Mouse (Mus musculus) kidney, adult 2 months (tissue): Measurements from ENCODE around the gene Ppp2ca. TPM values are rescaled to one million over a fixed set of nuclear protein-coding genes. Genes with fewer than 3 reads are reported as not detected.
A peak's percentile ranks its signal among the peaks of the same experiment; 100 is the strongest.
"Not testable (repeated sequence)": the region's sequence is repeated elsewhere in the genome, so short reads cannot be mapped to it uniquely, and the experiment has no call there.

Experiments used
- DNase-seq: peaks from one replicate; pipeline ENCODE4 v3.0.0; 2021
- H3K27ac ChIP-seq: fragments of 200-500 bp; 2 replicates; pipeline ENCODE4 v1.5.1; 2012; ENCODE audit warnings: low read depth, low read length, control low read depth, inconsistent platforms; ENCODE audit not compliant: insufficient read depth
- H3K27me3 ChIP-seq: fragments of 200-500 bp; replicated peaks from 2 replicates; pipeline ENCODE4 v1.6.1; 2012; ENCODE audit warnings: mild to moderate bottlenecking, moderate library complexity, low read length, inconsistent platforms; ENCODE audit not compliant: control insufficient read depth, insufficient read depth
- H3K36me3 ChIP-seq: fragments of 200-500 bp; 2 replicates; pipeline ENCODE4 v1.6.1; 2012; ENCODE audit warnings: mild to moderate bottlenecking, moderate library complexity, low read length, inconsistent platforms; ENCODE audit not compliant: control insufficient read depth, insufficient read depth
- H3K4me1 ChIP-seq: fragments of 200-500 bp; 2 replicates; pipeline ENCODE4 v1.6.1; 2011; ENCODE audit warnings: low read length; ENCODE audit not compliant: control insufficient read depth, insufficient read depth
- H3K4me3 ChIP-seq: fragments of 200-500 bp; 2 replicates; pipeline ENCODE4 v1.5.1; 2011; ENCODE audit warnings: mild to moderate bottlenecking, low read depth, low read length, control low read depth; ENCODE audit not compliant: insufficient read depth
- CTCF ChIP-seq: fragments of 200-500 bp; conservative IDR thresholded peaks from 2 replicates; pipeline ENCODE4 v1.5.1; 2011; ENCODE audit warnings: low read depth, mild to moderate bottlenecking, control low read depth, low read length, moderate library complexity, mixed read lengths; ENCODE audit not compliant: insufficient read depth, insufficient read length
- POLR2A ChIP-seq: fragments of 200-500 bp; IDR thresholded peaks from one replicate; pipeline ENCODE4 v1.6.1; 2011; ENCODE audit warnings: low read depth, low read length, control low read depth
- WGBS: fragments of 180-500 bp; shearing (Covaris S2); methylation state at CpG from one replicate; pipeline ENCODE4 v1.1.7; 2018; 5-methylcytosine and 5-hydroxymethylcytosine counted together
- polyA plus RNA-seq: library from polyadenylated mRNA; depleted of rRNA; stranded (reverse); fragments of >200 nt; gene quantifications from 2 replicates; pipeline ENCODE4 v1.2.3, GENCODE M21; 2012

Gene Ppp2ca
- polyA plus RNA-seq, 1 experiment = 38.0 TPM

GRCm38 (mm10) chr11:52105503-52105902 lies 7.0 kb downstream of the Ppp2ca start:
- Histone ChIP-seq H3K36me3 (no peaks in the 10 kb centered on the region), H3K4me1 (peaks cover 45% of the 10 kb centered on the region), H3K27ac (no peak overlapping the region), H3K27me3 (no peaks in the 10 kb centered on the region), H3K4me3 (no peak overlapping the region)
- no peak for TF ChIP-seq POLR2A
- no peak for TF ChIP-seq CTCF
- DNase-seq = no peak

- TF ChIP-seq CTCF = no peak
- TF ChIP-seq POLR2A = no peak
- 31% methylated on average over 2 of the region's 2 CpGs for WGBS
- Histone ChIP-seq H3K27me3 (no peaks in the 10 kb centered on the region), H3K4me3 (no peak overlapping the region), H3K4me1 (peaks cover 42% of the 10 kb centered on the region), H3K36me3 (no peaks in the 10 kb centered on the region), H3K27ac (no peak overlapping the region)
- peak; percentile 54 for DNase-seq
These were observed 7.6 kb downstream of the Ppp2ca start for GRCm38 (mm10) chr11:52106037-52106436.

- TF ChIP-seq POLR2A = no peak
- TF ChIP-seq CTCF = no peak
These were observed 8.0 kb downstream of the Ppp2ca start for GRCm38 (mm10) chr11:52106438-52106837.

GRCm38 (mm10) chr11:52108796-52109195 lies 10.3 kb downstream of the Ppp2ca start:
- no peak overlapping the region for H3K4me3 ChIP-seq
- no peak for TF ChIP-seq POLR2A
- TF ChIP-seq CTCF = no peak
- 0 out of 2 replicates have a peak, but pooled peaks cover 2% of the 10 kb centered on the region for H3K36me3 ChIP-seq
- H3K27ac ChIP-seq = no peak overlapping the region
- 77% methylated on average over 5 of the region's 5 CpGs for WGBS
- DNase-seq = no peak
- no peaks in the 10 kb centered on the region for H3K27me3 ChIP-seq
- H3K4me1 ChIP-seq = peaks cover 30% of the 10 kb centered on the region

More at GRCm38 (mm10) chr11:52106438-52106837, 8.0 kb downstream of the Ppp2ca start:
- no peaks in the 10 kb centered on the region for H3K27me3 ChIP-seq
- no peak overlapping the region for H3K4me3 ChIP-seq
- peaks cover 38% of the 10 kb centered on the region for H3K4me1 ChIP-seq
- 84% methylated on average over 1 of the region's 1 CpGs for WGBS
- no peak overlapping the region for H3K27ac ChIP-seq
- no peak for DNase-seq
- no peaks in the 10 kb centered on the region for H3K36me3 ChIP-seq

- WGBS = 74% methylated on average over 1 of the region's 1 CpGs
- Histone ChIP-seq H3K27ac (no peak overlapping the region), H3K4me1 (peaks cover 26% of the 10 kb centered on the region), H3K4me3 (no peak overlapping the region), H3K36me3 (peaks cover 4% of the 10 kb centered on the region; the same call in 1 of the 2 replicates), H3K27me3 (no peaks in the 10 kb centered on the region)
- peak; percentile 50 for DNase-seq
- TF ChIP-seq POLR2A (no peak), CTCF (no peak)
These were observed 10.9 kb downstream of the Ppp2ca start for GRCm38 (mm10) chr11:52109421-52109820.

GRCm38 (mm10) chr11:52115479-52115878 lies 17.0 kb downstream of the Ppp2ca start:
- TF ChIP-seq POLR2A (no peak), CTCF (no peak)
- H3K27ac ChIP-seq = no peak overlapping the region
- H3K36me3 ChIP-seq = peaks cover 23% of the 10 kb centered on the region
- DNase-seq = no peak
- H3K4me3 ChIP-seq = no peak overlapping the region
- no peaks in the 10 kb centered on the region for H3K27me3 ChIP-seq
- no peaks in the 10 kb centered on the region for H3K4me1 ChIP-seq
- 95% methylated on average over 3 of the region's 3 CpGs for WGBS

- not testable (repeated sequence) for H3K27ac ChIP-seq, H3K27me3 ChIP-seq, H3K4me3 ChIP-seq, H3K4me1 ChIP-seq, DNase-seq
- peaks cover 26% of the 10 kb centered on the region for H3K36me3 ChIP-seq
- WGBS = 93% methylated on average over 6 of the region's 6 CpGs
These were observed 17.6 kb downstream of the Ppp2ca start for GRCm38 (mm10) chr11:52116117-52116516.

- H3K4me3 ChIP-seq = no peak overlapping the region
- H3K27ac ChIP-seq = no peak overlapping the region
- DNase-seq = no peak
- H3K27me3 ChIP-seq = 0 out of 2 replicates have a peak, but pooled peaks cover 2% of the 10 kb centered on the region
- TF ChIP-seq CTCF = no peak
- TF ChIP-seq POLR2A = no peak
- H3K36me3 ChIP-seq = peaks cover 30% of the 10 kb centered on the region
- H3K4me1 ChIP-seq = peaks cover 5% of the 10 kb centered on the region; the same call in 1 of the 2 replicates
- WGBS = 90% methylated on average over 7 of the region's 7 CpGs
These were observed 18.7 kb downstream of the Ppp2ca start for GRCm38 (mm10) chr11:52117156-52117555.
